Mouse (Mus musculus) ES-CJ7 (cell line): ENCODE results near the gene Cryge.
"Not testable (repeated sequence)": the region's sequence is repeated elsewhere in the genome, so short reads cannot be mapped to it uniquely, and the experiment has no call there.

ENCODE experiments used
- DNase-seq: peaks from one replicate; pipeline ENCODE4 v3.0.0; 2011; ENCODE audit warnings: low read depth, low spot score

The Cryge gene

GRCm38 (mm10) chr1:65050952-65051351 is at the start of gene Cryge:
Cryge (minus strand) TSS chr1:65051149.
- not testable (repeated sequence) for DNase-seq

GRCm38 (mm10) chr1:65096953-65097352 is 46.0 kb upstream of the Cryge start:
- no peak for DNase-seq

- no peak for DNase-seq
These were observed 40.6 kb upstream of the Cryge start for GRCm38 (mm10) chr1:65091566-65091965.

- DNase-seq, result no peak
These were observed 39.4 kb upstream of the Cryge start for GRCm38 (mm10) chr1:65090370-65090769.

- no peak for DNase-seq
These were observed 37.8 kb upstream of the Cryge start for GRCm38 (mm10) chr1:65088567-65089356.

DNA sequence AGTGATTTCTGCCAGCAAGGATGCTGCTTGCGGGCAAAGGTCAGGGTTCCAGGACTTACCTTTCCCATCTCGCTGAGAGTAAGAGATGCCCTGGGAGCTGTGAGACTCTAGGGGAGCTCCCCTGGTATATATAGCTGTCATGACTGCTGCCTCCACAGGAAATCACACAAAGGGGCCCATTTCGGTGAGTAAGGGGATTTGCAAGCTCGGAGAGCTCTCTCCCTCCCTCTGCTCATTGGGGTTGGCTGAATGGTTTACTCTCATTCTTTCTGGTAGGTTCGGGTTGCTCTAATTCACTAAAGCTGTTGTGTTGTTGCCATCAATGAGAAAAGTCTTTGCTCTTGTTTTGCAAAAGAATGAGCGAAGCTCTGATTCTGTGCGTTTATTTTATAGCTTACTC is 31.2 kb upstream of the Cryge start, which contains the start of gene Crygb:
Gene Crygb, minus strand, starts transcription at position 101 of the 400 bp plus-strand sequence.
- no peak for DNase-seq

DNA sequence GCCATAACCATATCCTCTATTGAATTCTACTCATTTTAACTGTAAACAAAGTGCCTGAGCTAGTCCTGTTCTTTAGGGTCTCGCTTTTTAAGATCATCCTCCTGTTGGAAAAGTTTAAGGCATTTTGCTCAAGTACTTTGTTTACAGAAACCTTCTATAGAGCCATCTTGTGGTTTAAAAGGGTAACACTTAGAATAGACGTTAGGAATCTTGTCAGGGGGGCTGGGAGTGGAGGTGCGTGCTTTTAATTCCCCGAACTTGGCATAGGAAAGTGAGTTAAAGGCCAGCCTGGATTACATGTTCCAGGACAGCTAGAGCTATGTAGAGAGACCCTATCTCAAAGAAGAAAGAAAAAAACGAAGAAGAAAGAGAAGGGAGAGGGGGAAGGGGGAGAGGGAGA is 24.7 kb upstream of the Cryge start:
- DNase-seq, result peak; percentile 37

- DNase-seq, result no peak
These were observed 22.6 kb upstream of the Cryge start, which contains the start of gene Crygc for GRCm38 (mm10) chr1:65073589-65073988. Crygc (minus strand) TSS chr1:65073689.

GRCm38 (mm10) chr1:65067842-65068241 is 16.9 kb upstream of the Cryge start:
- peak; percentile 75 for DNase-seq

DNA sequence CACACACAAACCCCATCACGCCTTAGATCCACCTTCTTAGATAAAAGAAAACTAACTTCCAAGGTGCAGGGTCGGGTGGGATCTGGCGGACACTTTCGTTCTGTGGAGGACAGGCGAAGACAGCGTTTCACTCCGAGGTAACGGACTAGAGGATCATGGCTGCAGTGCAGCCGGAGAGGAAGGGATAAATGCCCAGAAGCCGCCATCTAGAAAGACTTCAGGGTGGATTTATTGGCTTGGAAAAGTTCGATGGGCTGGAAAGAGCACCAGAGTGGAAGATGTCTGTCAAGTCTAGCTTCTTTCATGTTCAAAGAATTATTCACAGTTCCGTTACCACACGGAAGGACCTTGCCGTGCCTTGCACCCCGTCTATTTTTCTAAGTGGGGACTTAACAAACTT is 13.3 kb upstream of the Cryge start:
- no peak for DNase-seq

GRCm38 (mm10) chr1:65063352-65063751 is 12.4 kb upstream of the Cryge start, which contains the start of gene Crygd:
Crygd (minus strand) TSS chr1:65063452.
- DNase-seq, result no peak

DNA sequence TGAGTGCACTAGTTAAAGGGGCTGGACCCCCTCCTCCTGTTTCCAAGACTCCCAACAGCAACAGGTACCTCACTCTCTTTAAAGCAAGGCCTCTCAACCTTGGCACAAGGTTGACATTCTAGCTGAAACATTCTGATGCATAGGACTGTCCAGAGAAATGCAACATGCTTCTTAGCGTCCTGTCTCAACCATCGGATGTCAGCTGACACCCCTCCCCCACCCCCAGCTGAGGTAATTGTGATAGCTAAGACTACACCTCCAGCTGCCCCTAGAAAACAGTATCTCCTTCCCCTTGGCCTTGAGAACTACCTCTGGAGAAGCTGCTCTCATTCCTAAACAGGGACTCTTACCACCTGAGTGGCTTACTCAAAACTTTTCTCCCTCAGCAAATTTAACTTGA is 1.2 kb upstream of the Cryge start:
- peak; percentile 56 for DNase-seq

- peak; percentile 64 for DNase-seq
These were observed 747 bp upstream of the Cryge start for GRCm38 (mm10) chr1:65051696-65052095.

DNA sequence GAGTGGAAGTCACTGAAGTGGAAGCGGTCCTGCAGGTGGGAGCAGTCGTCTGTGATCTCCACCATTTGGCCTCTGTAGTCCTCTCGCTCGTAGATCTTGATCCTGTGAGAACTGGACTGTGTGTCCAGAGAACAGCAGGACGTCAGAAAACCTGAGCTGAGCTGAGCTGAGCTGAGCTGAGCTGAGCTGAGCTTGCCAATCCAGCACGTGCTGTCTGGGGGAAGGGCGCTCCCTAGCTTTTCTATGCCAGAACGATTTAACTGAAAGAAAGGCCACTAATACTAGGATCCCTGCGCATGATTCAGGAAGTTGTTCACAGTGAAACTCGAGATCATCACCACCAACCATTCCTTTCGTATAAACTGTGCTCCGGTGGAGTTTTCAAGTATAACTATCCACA is 2.2 kb downstream of the Cryge start:
- DNase-seq, result peak; percentile 62

DNA sequence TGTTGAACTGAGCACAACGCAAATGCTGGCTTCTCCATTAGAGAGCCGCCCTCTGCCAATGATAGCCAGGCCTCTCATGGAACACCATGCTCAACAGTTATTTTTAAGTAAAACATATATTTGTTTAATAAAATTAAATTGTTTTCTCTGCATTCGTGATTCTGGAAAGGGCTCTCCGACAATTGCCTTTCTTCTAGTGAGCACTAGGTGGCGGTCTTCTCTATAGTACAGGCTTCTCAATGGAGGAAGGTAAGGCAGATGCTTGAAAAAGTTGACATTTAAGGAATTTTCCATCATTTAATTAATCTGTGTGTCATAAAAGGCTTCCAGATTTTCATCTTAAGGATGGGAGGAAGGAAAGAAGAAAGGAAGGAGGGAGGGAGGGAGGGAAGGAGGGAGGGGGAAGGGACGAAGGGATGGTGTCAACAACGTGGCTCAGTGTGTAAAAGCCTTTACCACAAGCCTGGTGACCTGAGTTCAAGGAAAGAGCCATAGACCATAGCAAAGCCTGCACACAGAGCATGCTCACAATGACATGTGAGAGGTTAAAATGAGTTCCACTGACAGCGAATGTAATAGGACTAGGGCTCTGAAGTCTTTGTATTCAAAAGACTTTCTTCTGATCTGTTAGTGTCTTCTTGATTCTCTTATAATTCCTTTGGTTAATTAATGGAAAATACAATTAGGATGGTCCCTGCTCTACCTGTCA is 4.4 kb downstream of the Cryge start:
- DNase-seq, result peak; percentile 35

DNA sequence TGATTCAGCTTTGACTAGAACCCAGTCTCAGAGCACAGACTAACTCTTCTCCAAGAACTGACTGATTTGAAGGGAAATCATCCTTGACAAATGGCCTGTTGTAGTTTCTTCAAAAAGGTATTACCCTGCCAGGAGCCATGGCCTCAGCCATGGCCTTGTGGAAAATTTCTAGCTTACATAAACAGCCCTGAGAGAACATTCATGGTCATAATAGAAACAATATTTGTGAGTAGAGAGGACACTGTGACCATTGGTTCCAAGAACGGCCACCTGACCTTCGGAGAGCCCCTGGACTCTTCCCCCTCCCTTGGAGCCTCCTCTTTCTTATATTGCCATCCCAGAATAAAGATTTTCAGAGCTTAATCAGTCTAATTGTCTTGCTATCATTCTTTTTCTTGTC is 7.5 kb downstream of the Cryge start:
- no peak for DNase-seq

GRCm38 (mm10) chr1:65041837-65042236 is 9.1 kb downstream of the Cryge start:
- no peak for DNase-seq

GRCm38 (mm10) chr1:65040806-65041205 is 10.1 kb downstream of the Cryge start:
- DNase-seq, result peak; percentile 91

DNA sequence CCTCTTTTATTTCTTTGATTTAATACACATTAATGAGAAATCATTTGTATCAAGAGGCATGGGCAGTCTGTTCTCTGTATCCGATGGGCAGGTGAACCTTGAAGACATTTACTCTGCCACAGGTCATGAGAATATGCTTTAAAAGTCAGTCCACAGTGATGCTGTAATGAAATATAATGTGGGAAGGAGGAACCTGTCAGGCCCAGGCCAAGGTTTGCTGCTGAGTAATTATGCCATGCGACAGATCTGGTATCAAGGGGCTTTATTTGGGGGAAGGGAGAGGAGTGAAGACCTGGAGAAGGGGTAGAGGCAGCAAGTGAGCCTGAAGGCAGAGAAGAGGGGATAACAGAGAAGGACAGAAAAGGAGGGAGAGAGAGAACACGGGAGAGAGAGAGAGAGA is 11.3 kb downstream of the Cryge start:
- DNase-seq, result no peak

- DNase-seq, result peak; percentile 85
These were observed 13.4 kb downstream of the Cryge start for GRCm38 (mm10) chr1:65037542-65037941.

DNA sequence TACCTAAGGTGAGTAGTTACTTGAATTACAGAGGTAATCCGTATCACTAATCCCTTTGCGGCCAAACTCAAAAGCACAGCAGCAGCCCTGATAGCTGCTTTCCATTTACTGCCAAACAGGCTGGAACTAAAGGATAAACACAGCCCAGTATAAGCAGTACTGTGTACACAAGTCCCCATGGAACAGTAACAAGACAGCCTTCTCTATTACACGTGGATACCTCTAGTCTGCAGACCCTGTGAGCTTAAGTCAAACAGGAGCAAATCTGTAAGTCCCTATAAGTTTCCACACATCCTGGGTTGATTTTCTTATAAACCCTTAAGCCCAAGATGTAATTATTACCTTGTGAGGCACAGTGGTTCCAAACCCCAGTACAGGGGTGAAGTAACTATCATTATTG is 15.4 kb downstream of the Cryge start:
- no peak for DNase-seq

GRCm38 (mm10) chr1:65032641-65033040 is 18.3 kb downstream of the Cryge start, which contains the start of gene Akr1cl:
Akr1cl (minus strand) TSS chr1:65032759.
- DNase-seq, result no peak

GRCm38 (mm10) chr1:65028206-65028605 is 22.7 kb downstream of the Cryge start:
- no peak for DNase-seq
